Mouse (Mus musculus) T-cell, adult 2 months (primary cell): ENCODE data around the gene Sfxn5.

Experiments used
- DNase-seq: peaks from one replicate; pipeline ENCODE4 v3.0.0; 2022; ENCODE audit warnings: low spot score

Sfxn5 gene

GRCm38 (mm10) chr6:85189911-85190591 is 143.2 kb downstream of the Sfxn5 start:
- no peak for DNase-seq

- DNase-seq, result no peak
Observed at GRCm38 (mm10) chr6:85189361-85189760, 143.9 kb downstream of the Sfxn5 start.

GRCm38 (mm10) chr6:85188256-85189110 is 144.7 kb downstream of the Sfxn5 start:
- no peak for DNase-seq

GRCm38 (mm10) chr6:85187340-85188211 is 145.6 kb downstream of the Sfxn5 start, which contains the start of gene Emx1:
Gene Emx1 (plus strand): TSS chr6:85187438.
- no peak for DNase-seq

GRCm38 (mm10) chr6:85186744-85187059 is 146.5 kb downstream of the Sfxn5 start:
- no peak for DNase-seq

GRCm38 (mm10) chr6:85186033-85186743 is 147.0 kb downstream of the Sfxn5 start:
- no peak for DNase-seq

- no peak for DNase-seq
Observed at GRCm38 (mm10) chr6:85183951-85184350, 149.3 kb downstream of the Sfxn5 start.

- DNase-seq, result no peak
Observed at GRCm38 (mm10) chr6:85180036-85180435, 153.2 kb downstream of the Sfxn5 start.

GRCm38 (mm10) chr6:85179569-85179968 is 153.7 kb downstream of the Sfxn5 start:
- DNase-seq, result no peak

- no peak for DNase-seq
Observed at GRCm38 (mm10) chr6:85165440-85165921, 167.7 kb downstream of the Sfxn5 start.
